Mouse (Mus musculus): ENCODE data around the gene Prickle1.

The Prickle1 gene

GRCm38 (mm10) chr15:93499866-93500265 is 95.8 kb downstream of the Prickle1 start:
- no peak for DNase-seq

- DNase-seq: peak; percentile 13
Measured at GRCm38 (mm10) chr15:93494700-93495099, 101.0 kb downstream of the Prickle1 start.

- no peak for DNase-seq
Measured at GRCm38 (mm10) chr15:93489597-93489996, 106.1 kb downstream of the Prickle1 start.

- peak; percentile 53 for DNase-seq
Measured at GRCm38 (mm10) chr15:93486066-93486465, 109.6 kb downstream of the Prickle1 start.

- no peak for DNase-seq
Measured at GRCm38 (mm10) chr15:93485252-93485651, 110.4 kb downstream of the Prickle1 start.

- DNase-seq: no peak
Measured at GRCm38 (mm10) chr15:93484261-93484710, 111.4 kb downstream of the Prickle1 start.

GRCm38 (mm10) chr15:93481112-93481511 is 114.6 kb downstream of the Prickle1 start:
- no peak for DNase-seq

GRCm38 (mm10) chr15:93479445-93479844 is 116.2 kb downstream of the Prickle1 start:
- DNase-seq: no peak

- DNase-seq: no peak
Measured at GRCm38 (mm10) chr15:93478676-93479075, 117.0 kb downstream of the Prickle1 start.

- no peak for DNase-seq
Measured at GRCm38 (mm10) chr15:93477729-93478128, 118.0 kb downstream of the Prickle1 start.

- no peak for DNase-seq
Measured at GRCm38 (mm10) chr15:93475688-93476087, 120.0 kb downstream of the Prickle1 start.

GRCm38 (mm10) chr15:93474277-93474676 is 121.4 kb downstream of the Prickle1 start:
- DNase-seq: no peak

GRCm38 (mm10) chr15:93472089-93472488 is 123.6 kb downstream of the Prickle1 start:
- DNase-seq: no peak

GRCm38 (mm10) chr15:93471651-93472050 is 124.0 kb downstream of the Prickle1 start:
- no peak for DNase-seq

- no peak for DNase-seq
Measured at GRCm38 (mm10) chr15:93461066-93461465, 134.6 kb downstream of the Prickle1 start.

GRCm38 (mm10) chr15:93459422-93459821 is 136.3 kb downstream of the Prickle1 start:
- DNase-seq: no peak

- peak; percentile 13 for DNase-seq
Measured at GRCm38 (mm10) chr15:93456005-93456404, 139.7 kb downstream of the Prickle1 start.

GRCm38 (mm10) chr15:93453296-93453695 is 142.4 kb downstream of the Prickle1 start:
- DNase-seq: no peak
